Comparison of ENCODE assay signal across 14 mouse cellular contexts in the genomic region with DNA sequence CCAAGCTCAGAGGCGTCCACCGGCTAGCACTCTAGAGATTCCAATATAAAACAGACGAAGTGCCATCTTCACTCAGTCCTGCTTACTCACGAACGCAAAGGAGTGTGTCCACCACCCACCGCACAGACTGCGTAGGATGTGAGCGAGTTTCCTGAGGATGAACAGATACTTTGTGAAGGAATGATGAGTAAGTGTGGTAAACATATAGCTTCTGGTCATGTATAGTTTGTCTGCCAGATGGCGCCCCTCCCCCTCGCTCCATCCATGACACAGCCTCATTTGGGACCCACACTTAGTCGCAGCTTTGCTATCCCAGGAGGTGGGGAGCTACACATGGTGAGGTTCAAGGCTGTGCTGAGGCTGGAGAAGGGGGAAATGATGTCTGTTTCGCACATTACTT.
DNase-seq lines count a peak whose midpoint lies in the region; ATAC-seq and TF ChIP-seq lines count a peak whose summit lies in the region.
"Had no signal": no experiment of that assay in that cellular context is flagged by ENCODE, and none has a peak within 500 bp of the region (broad histone marks: within the 10 kb centered on the region; RNA-seq: fewer than 3 reads in every experiment).

No protein-coding gene starts in this region.

- 0 out of 2 replicates have a peak, but pooled peaks have one; percentile 44 for ATAC-seq in embryonic facial prominence, embryonic 11.5 days (replicated peaks; ENCODE audit: insufficient number of reproducible peaks, low FRiP score, low TSS enrichment, low read depth)
- peak; percentile 81 for ATAC-seq in lung, embryonic 14.5 days (ENCODE audit: insufficient read depth)

- no peaks in the 10 kb centered on the region for H3K27me3 ChIP-seq in embryonic facial prominence, embryonic 11.5 days (ENCODE audit: control insufficient read depth, insufficient read depth, low read length)
- H3K27me3 ChIP-seq in embryonic facial prominence, embryonic 10.5 days (replicated peaks; ENCODE audit: low read depth, poor library complexity, severe bottlenecking) = no peaks in the 10 kb centered on the region
- H3K27me3 ChIP-seq in lung, embryonic 14.5 days (ENCODE audit: insufficient read depth, low read length) = no peaks in the 10 kb centered on the region
- H3K27me3 ChIP-seq: neural tube, embryonic 13.5 days had no signal

- H3K4me3 ChIP-seq in embryonic facial prominence, embryonic 11.5 days (ENCODE audit: low read depth, low read length) = no peak overlapping the region
- H3K4me3 ChIP-seq in embryonic facial prominence, embryonic 10.5 days = no peak overlapping the region
- H3K4me3 ChIP-seq in lung, embryonic 14.5 days (ENCODE audit: low read depth, low read length) = no peak overlapping the region
- H3K4me3 ChIP-seq: neural tube, embryonic 13.5 days had no signal

- no peaks in the 10 kb centered on the region for H3K4me1 ChIP-seq in embryonic facial prominence, embryonic 11.5 days (ENCODE audit: control insufficient read depth, insufficient read depth, low read length)
- H3K4me1 ChIP-seq in embryonic facial prominence, embryonic 10.5 days = peaks cover 12% of the 10 kb centered on the region; the same call in 1 of the 2 replicates
- H3K4me1 ChIP-seq in lung, embryonic 14.5 days (ENCODE audit: insufficient read depth) = peaks cover 3% of the 10 kb centered on the region; the same call in 1 of the 2 replicates
- H3K4me1 ChIP-seq: neural tube, embryonic 13.5 days had no signal

- no peaks in the 10 kb centered on the region for H3K9me3 ChIP-seq in embryonic facial prominence, embryonic 11.5 days (replicated peaks; ENCODE audit: control insufficient read depth, low read length)
- H3K9me3 ChIP-seq in embryonic facial prominence, embryonic 10.5 days = peaks cover 3% of the 10 kb centered on the region; the same call in 1 of the 2 replicates
- no peaks in the 10 kb centered on the region for H3K9me3 ChIP-seq in lung, embryonic 14.5 days (ENCODE audit: low read depth, low read length)
- H3K9me3 ChIP-seq: neural tube, embryonic 13.5 days had no signal

- no peak for DNase-seq in embryonic facial prominence, embryonic 11.5 days (ENCODE audit: low spot score)
- DNase-seq in embryonic facial prominence, embryonic 10.5 days (ENCODE audit: low spot score) = no peak
- DNase-seq in lung, embryonic 14.5 days = peak; percentile 48
- DNase-seq in lung, postnatal 36 days = no peak
- DNase-seq in frontal cortex, postnatal 36 days (ENCODE audit: low spot score in 2 of 2) = peak; percentile 73 to 79
- DNase-seq in right cerebral cortex, postnatal 14 days = peak; percentile 59
- DNase-seq in adrenal gland, postnatal 10 days = no peak
- no peak for DNase-seq in heart, postnatal 36 days
- DNase-seq: adrenal gland, adult 2 months; cerebellum, adult 11 months; heart, postnatal 4 days; kidney, adult 18-20 months had no signal

- TF ChIP-seq CTCF in lung, embryonic 14.5 days (IDR thresholded peaks at IDR 0.05; ENCODE audit: low read depth) = no peak

- no peak overlapping the region for H3K4me2 ChIP-seq in embryonic facial prominence, embryonic 11.5 days (ENCODE audit: low read depth, low read length)
- H3K4me2 ChIP-seq in lung, embryonic 14.5 days = no peak overlapping the region
- H3K4me2 ChIP-seq: neural tube, embryonic 13.5 days had no signal

- intact Hi-C loops in heart, postnatal 36 days (cut with DNase I) = no loop called here

- H3K27ac ChIP-seq in embryonic facial prominence, embryonic 11.5 days (replicated peaks; ENCODE audit: low read depth, low read length) = no peak overlapping the region
- H3K27ac ChIP-seq in embryonic facial prominence, embryonic 10.5 days (replicated peaks) = no peak overlapping the region
- no peak overlapping the region for H3K27ac ChIP-seq in lung, embryonic 14.5 days (ENCODE audit: low read depth)
- H3K27ac ChIP-seq: macrophage; neural tube, embryonic 13.5 days had no signal

- H3K9ac ChIP-seq in embryonic facial prominence, embryonic 11.5 days (replicated peaks; ENCODE audit: low read length) = no peak overlapping the region
- H3K9ac ChIP-seq in lung, embryonic 14.5 days = no peak overlapping the region
- H3K9ac ChIP-seq: neural tube, embryonic 13.5 days had no signal

- H3K36me3 ChIP-seq in embryonic facial prominence, embryonic 11.5 days (replicated peaks; ENCODE audit: control insufficient read depth, insufficient read depth, low read depth, low read length) = no peaks in the 10 kb centered on the region
- H3K36me3 ChIP-seq in embryonic facial prominence, embryonic 10.5 days (replicated peaks) = no peaks in the 10 kb centered on the region
- no peaks in the 10 kb centered on the region for H3K36me3 ChIP-seq in lung, embryonic 14.5 days (ENCODE audit: insufficient read depth)
- H3K36me3 ChIP-seq: neural tube, embryonic 13.5 days had no signal

- 83% methylated on average over 12 of the region's 12 CpGs for WGBS in embryonic facial prominence, embryonic 11.5 days
- 88% methylated on average over 12 of the region's 12 CpGs for WGBS in embryonic facial prominence, embryonic 10.5 days
- WGBS in lung, embryonic 14.5 days = 61% methylated on average over 12 of the region's 12 CpGs

Comparison
In these comparisons a context has a peak if more than half of its experiments do, and no peak if none do; other contexts are left out.
1. DNase-seq: peak in lung, embryonic 14.5 days (single experiment), frontal cortex, postnatal 36 days (2 of 2) and right cerebral cortex, postnatal 14 days (single experiment); none in embryonic facial prominence, embryonic 11.5 days (single experiment), embryonic facial prominence, embryonic 10.5 days (single experiment), lung, postnatal 36 days (single experiment), adrenal gland, postnatal 10 days (single experiment) and heart, postnatal 36 days (0 of 2).